Mouse (Mus musculus) retina, adult 2 months (tissue): ENCODE measurements around the gene Anapc15-ps.

Source experiments
- DNase-seq: peaks from one replicate; pipeline ENCODE4 v3.0.0-alpha.2; 2012; ENCODE audit warnings: low read depth, low spot score

Anapc15-ps gene

DNA sequence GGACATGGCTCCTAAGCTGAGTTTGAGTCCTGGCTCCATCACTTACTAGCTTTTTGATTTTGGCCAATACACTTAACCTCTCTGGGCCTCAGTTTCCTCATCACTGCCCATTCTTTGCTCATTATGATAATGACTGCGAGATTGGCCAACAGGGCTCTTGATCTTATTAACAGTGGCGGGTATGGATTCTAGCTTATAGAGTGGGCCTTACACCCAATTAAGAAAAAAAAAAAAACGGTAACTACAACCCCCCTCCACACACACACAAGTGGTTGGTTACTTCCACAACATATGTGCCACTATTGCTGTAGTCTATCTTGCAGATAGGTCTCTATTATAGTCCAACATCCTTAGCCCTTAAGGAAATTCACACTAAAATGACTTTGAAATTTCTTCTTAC lies at the start of gene Anapc15-ps:
TSS of gene Anapc15-ps (minus strand) at position 101 of the 400 bp plus-strand sequence.
- DNase-seq = no peak

DNA sequence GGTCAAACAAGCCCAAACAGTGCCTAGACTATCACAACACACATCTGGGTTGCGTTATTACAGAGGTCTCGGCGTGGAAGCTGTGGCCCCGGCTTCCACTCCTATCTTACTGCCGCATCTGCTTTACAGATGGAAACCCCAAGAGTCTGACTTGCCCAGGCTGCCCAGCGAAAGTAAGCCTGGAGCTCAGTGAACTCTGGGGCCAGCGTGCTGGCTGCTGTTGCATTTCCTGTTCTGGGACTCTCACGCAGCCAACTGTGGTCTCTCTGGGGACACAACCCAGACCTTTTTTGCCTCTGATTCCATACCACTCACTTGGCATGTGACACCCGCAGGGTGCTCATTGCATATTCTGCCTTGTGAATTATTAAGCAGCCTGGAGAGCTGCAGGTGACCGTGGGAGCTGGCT lies 49.0 kb upstream of the Anapc15-ps start:
- no peak for DNase-seq

DNA sequence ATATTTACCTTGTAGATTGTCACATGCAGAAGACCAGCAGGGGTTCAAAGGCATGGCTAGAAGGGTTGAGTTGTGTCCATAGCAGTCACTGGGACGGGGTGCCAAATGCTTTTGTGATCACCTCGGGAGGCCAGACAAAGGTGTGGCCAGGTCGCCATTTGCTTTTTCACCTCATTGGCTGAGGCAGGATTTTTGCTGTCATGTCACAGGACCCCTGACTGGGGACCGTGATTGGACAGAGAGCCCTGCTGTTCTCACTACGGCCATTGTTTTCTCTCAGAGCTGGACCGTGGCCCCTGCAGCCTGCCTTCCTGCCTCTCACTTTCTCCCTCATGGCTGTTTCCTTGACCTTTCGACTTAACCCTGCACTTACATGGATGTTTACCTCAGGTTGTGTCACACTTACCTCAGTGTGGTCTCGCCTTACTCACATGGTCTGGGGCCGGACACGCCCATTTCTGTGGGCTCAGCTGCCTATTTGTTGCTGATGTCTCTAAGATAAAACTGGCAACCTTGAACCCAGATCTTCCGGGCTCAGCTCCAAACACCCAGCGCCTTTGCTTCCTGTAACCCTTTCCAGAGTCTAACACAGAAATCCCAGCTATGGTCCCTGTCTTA lies 47.0 kb upstream of the Anapc15-ps start:
- no peak for DNase-seq

- no peak for DNase-seq
Measured at GRCm38 (mm10) chr10:95719472-95719871, 46.2 kb upstream of the Anapc15-ps start.

DNA sequence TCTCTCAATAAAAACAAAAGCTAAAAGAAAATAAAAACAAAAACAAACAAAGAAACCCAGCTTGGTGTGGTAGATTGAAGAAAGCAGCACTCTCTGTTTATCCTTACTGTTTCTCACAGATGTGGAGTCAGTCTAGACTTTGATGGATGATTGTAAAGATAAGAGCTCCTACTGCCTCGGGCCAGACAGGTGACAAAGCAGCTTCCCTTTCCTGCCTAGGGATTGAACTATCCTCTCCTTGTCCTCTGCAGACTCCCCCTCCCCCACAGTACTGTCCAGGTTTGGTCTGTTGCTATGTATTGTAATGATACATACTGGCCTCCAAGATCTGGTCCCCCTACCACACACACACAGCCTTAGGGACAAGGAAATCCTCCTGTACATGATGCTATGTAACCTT lies 45.5 kb upstream of the Anapc15-ps start:
- DNase-seq = no peak

DNA sequence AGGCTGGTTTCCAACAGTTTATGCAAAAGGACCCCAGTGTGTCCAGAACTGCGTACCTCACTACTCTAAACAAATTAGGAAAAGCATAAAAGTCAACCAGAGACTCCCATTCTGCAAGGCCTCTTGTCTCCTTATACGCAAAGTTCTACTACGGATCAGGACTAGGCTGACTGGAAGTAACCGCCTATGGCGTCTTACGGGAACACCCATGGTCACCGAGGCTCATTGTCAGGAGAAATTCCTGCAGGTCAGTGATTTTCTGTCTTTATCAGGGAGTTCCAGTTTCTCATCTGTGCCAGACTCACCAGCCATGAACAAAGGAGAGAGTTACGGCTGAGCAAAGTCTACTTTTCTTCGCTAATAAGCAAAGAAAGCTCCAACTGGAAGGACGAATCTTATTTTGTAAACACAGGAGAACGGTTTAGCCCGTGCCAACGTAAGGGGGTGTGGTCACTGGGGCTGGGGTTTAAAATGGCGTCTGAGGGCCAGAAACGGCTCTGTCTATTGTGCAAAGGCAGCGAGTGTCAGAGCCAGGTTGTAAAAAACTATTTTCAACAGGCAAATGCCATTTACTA lies 43.9 kb upstream of the Anapc15-ps start:
- no peak for DNase-seq

- no peak for DNase-seq
Measured at GRCm38 (mm10) chr10:95715687-95716086, 42.4 kb upstream of the Anapc15-ps start.

GRCm38 (mm10) chr10:95712221-95712620 lies 39.0 kb upstream of the Anapc15-ps start:
- DNase-seq = no peak

- no peak for DNase-seq
Measured at GRCm38 (mm10) chr10:95709903-95710660, 36.8 kb upstream of the Anapc15-ps start.

GRCm38 (mm10) chr10:95709143-95709880 lies 36.1 kb upstream of the Anapc15-ps start:
- no peak for DNase-seq

- DNase-seq = no peak
Measured at GRCm38 (mm10) chr10:95708001-95708400, 34.8 kb upstream of the Anapc15-ps start.

DNA sequence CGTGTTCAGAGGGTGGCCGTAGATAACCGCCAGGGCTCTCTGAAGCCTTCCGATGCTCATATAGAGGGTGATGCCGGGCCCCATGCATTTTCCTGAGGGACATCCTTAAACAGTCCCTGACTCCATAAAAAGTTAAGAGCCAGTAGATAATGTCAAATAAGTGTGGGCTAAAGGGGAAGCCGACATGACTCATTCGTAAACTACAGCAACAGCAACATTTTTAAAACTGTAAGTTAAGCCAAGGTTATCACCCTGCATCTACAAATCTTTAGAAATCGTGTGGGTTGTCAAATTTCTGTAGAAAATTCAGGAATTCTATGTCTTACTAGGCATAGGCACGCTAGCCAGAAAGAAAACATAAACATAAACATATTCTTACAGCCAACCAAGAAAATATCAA lies 33.6 kb upstream of the Anapc15-ps start:
- DNase-seq = no peak

- no peak for DNase-seq
Measured at GRCm38 (mm10) chr10:95705747-95706146, 32.5 kb upstream of the Anapc15-ps start.

GRCm38 (mm10) chr10:95704847-95705246 lies 31.6 kb upstream of the Anapc15-ps start:
- DNase-seq = no peak

- no peak for DNase-seq
Measured at GRCm38 (mm10) chr10:95703730-95704129, 30.5 kb upstream of the Anapc15-ps start.

DNA sequence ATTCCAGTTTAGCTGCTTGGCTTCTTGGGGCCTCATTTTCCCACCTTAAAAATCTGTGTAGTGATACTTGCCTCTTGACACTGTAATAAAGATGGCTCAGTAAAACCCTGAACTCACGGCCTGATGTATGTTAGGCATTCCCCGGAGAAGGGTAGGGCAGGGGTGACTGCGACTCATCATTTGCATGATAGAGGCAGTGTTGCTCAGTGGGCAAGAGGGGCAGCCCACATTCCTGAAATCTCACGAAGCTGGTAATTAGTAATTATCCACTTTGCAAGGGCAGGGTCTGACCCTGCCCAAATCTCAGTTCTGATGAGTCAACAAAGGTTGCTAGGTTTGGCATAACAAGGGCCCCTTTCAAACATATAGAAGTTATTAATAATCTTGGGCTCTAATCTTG lies 27.2 kb upstream of the Anapc15-ps start:
- DNase-seq = no peak

GRCm38 (mm10) chr10:95698920-95699714 lies 25.9 kb upstream of the Anapc15-ps start:
- no peak for DNase-seq

GRCm38 (mm10) chr10:95696253-95696641 lies 23.0 kb upstream of the Anapc15-ps start:
- no peak for DNase-seq

GRCm38 (mm10) chr10:95695603-95696252 lies 22.5 kb upstream of the Anapc15-ps start:
- no peak for DNase-seq

DNA sequence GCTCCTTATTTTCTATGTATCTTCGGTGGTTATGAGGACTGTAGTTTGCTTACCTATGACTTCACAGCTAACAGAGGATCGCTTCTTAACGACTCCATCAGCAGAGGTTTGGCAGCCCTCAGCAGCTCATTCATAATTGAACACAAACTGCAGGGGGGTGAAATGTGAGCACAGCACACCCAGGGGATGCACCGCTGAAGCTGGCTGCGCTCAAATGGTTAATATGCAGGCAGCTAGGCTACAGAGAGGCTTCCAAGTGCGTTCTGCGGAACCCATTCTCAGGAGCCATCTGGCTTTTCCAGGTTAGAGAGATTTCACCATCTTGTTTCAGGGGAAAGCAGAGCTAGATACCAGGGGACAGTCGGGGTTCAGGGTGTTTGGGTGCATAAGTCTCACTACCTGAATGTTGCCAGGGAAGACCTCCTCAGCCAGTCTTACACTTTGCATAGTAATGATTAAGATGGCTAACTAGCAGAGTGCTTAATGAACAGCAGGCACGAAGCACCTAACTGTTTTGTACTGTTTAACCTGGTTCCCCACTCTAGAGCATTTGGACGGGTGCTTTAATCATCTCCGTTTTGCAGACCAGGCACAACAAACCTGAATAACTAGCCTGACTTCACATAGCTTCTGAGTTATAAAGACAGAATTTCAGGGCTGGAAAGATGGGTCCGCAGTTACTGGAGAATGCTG lies 21.5 kb upstream of the Anapc15-ps start:
- DNase-seq = no peak
